Mouse (Mus musculus) brain, embryonic 14.5 days (tissue): ENCODE data around the gene Nefh.

ENCODE experiments used
- CTCF ChIP-seq: fragments of 200-500 bp; IDR thresholded peaks from 2 replicates; pipeline ENCODE4 v1.5.1; 2012; ENCODE audit warnings: inconsistent platforms, mild to moderate bottlenecking, moderate library complexity, borderline replicate concordance; ENCODE audit not compliant: insufficient read depth, insufficient read length; ENCODE audit errors: extremely low read depth
- POLR2A ChIP-seq: fragments of 200-500 bp; IDR thresholded peaks from 2 replicates; pipeline ENCODE4 v1.6.1; 2012; ENCODE audit warnings: mild to moderate bottlenecking, inconsistent platforms, borderline replicate concordance; ENCODE audit not compliant: poor library complexity, insufficient read depth, insufficient read length, severe bottlenecking; ENCODE audit errors: extremely low read depth

GRCm38 (mm10) chr11:4953401-4953800 is 5.5 kb upstream of the Nefh start:
- no peak for TF ChIP-seq POLR2A
- TF ChIP-seq CTCF: no peak
